Mouse (Mus musculus) heart, embryonic 14.5 days (tissue): ENCODE results near the gene Prrc2a. TPM values are rescaled to one million over a fixed set of nuclear protein-coding genes. Genes with fewer than 3 reads are reported as not detected.

Experiments
- ATAC-seq: fragments of 200-750 bp; cut with Nextera tagmentation; 2 replicates; pipeline ENCODE4 v1.8.0; 2017; ENCODE audit warnings: low read depth, moderate TSS enrichment; ENCODE audit not compliant: insufficient number of reproducible peaks, insufficient read depth, low FRiP score
- H3K27ac ChIP-seq, 2 experiments: fragments of 200-500 bp in 1 of 2; fragments of 300-500 bp in 1 of 2; sonication (generic) in 1 of 2; replicated peaks in 1 of 2; 2 replicates each; pipeline ENCODE4 v1.5.1; 2012 to 2014; ENCODE audit warnings: low read depth in 2 of 2, low read length in 2 of 2, control low read depth in 1 of 2, mild to moderate bottlenecking in 1 of 2, mixed read lengths in 1 of 2; ENCODE audit not compliant: control insufficient read depth in 1 of 2, insufficient read depth in 1 of 2
- H3K27me3 ChIP-seq: fragments of 300-500 bp; sonication (generic); 2 replicates; pipeline ENCODE4 v1.6.1; 2014; ENCODE audit warnings: mild to moderate bottlenecking, low read length, control low read depth; ENCODE audit not compliant: control insufficient read depth, insufficient read depth
- H3K36me3 ChIP-seq: fragments of 300-500 bp; sonication (generic); 2 replicates; pipeline ENCODE4 v1.6.1; 2014; ENCODE audit warnings: mild to moderate bottlenecking, control low read depth, low read length, mixed read lengths; ENCODE audit not compliant: control insufficient read depth, insufficient read depth
- H3K4me1 ChIP-seq, 2 experiments: fragments of 200-500 bp in 1 of 2; fragments of 300-500 bp in 1 of 2; sonication (generic) in 1 of 2; 2 replicates each; pipeline ENCODE4 v1.6.1; 2012 to 2014; ENCODE audit warnings: low read length in 2 of 2, control low read depth in 1 of 2, mixed read lengths in 1 of 2; ENCODE audit not compliant: control insufficient read depth in 2 of 2, insufficient read depth in 2 of 2
- H3K4me2 ChIP-seq: fragments of 300-500 bp; sonication (generic); 2 replicates; pipeline ENCODE4 v1.6.1; 2014; ENCODE audit warnings: mild to moderate bottlenecking, low read length
- H3K4me3 ChIP-seq, 2 experiments: fragments of 200-500 bp in 1 of 2; fragments of 300-500 bp in 1 of 2; sonication (generic) in 1 of 2; 2 replicates each; pipeline ENCODE4 v1.5.1; 2012 to 2014; ENCODE audit warnings: low read length in 2 of 2, mild to moderate bottlenecking in 2 of 2, control low read depth in 1 of 2, low read depth in 1 of 2, moderate library complexity in 1 of 2; ENCODE audit not compliant: control insufficient read depth in 1 of 2, insufficient read depth in 1 of 2
- H3K9ac ChIP-seq: fragments of 300-500 bp; sonication (generic); 2 replicates; pipeline ENCODE4 v1.6.1; 2014; ENCODE audit warnings: mild to moderate bottlenecking, low read length
- H3K9me3 ChIP-seq: fragments of 300-500 bp; sonication (generic); 2 replicates; pipeline ENCODE4 v1.6.1; 2016; ENCODE audit warnings: low read length, control low read depth; ENCODE audit not compliant: control insufficient read depth
- WGBS: fragments of 180-500 bp; shearing (Covaris S2); extraction: QIAGEN DNeasy Blood & Tissue Kit; methylation state at CpG from one replicate; pipeline ENCODE4 v1.1.7; 2014; 5-methylcytosine and 5-hydroxymethylcytosine counted together
- polyA plus RNA-seq: library from polyadenylated mRNA; unstranded; fragments of >200 nt; fragmentation: Nextera tagmentation; extraction: Ambion mirVana; gene quantifications from 2 replicates; pipeline ENCODE4 v1.2.1, GENCODE M21; 2014

Prrc2a gene
- polyA plus RNA-seq, 1 experiment from 2014 or later: 138 TPM

DNA sequence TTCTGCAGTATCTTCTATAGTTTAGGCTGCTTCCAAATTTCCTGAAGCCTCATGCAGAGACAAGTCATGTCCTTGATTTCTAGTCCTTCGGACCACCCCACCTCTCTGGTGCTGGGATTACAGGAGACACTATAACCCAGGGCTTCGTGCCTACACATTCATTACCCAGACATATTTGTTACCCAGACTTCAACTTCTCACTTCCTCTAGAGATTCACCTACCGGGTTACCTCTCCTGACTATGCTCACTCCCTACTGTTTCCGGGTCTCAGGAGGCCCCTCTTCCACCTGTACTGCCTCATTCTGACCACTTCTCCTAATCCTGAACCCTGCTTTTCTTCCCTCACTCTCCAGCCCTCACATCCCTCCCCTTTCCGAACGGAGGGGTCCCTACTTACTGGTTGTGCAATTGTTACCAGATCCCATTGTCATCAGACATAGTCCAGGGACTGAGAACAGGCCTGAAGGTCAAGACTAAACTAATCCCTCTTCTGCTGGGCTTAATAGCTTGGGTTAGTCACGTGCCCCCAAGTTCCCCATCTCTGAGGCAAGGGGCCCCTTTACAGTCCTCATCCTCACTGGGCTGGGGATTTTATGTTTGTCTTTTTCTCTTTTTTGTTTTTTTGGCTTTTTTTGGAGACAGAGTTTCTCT is 23.4 kb upstream of the Prrc2a start, which contains the start of gene Lst1:
Gene Lst1 (minus strand): TSS at position 481 of the 652 bp plus-strand sequence.
- no peak within 1 kb of the TSS for H3K4me3 ChIP-seq
- no peaks in the 10 kb centered on the region for H3K9me3 ChIP-seq
- peaks cover 0 to 3% of the 10 kb centered on the region in 2 experiments; a peak in 2 of 4 replicates for H3K4me1 ChIP-seq
- H3K36me3 ChIP-seq: no peaks in the 10 kb centered on the region
- H3K4me2 ChIP-seq: no peak within 1 kb of the TSS
- WGBS: 70% methylated on average over 7 of the region's 7 CpGs
- H3K27ac ChIP-seq: no peak within 1 kb of the TSS
- no peak within 1 kb of the TSS for H3K9ac ChIP-seq
- H3K27me3 ChIP-seq: no peaks in the 10 kb centered on the region
- ATAC-seq: no peak

GRCm38 (mm10) chr17:35187345-35187744 is 22.6 kb upstream of the Prrc2a start:
- 66% methylated on average over 4 of the region's 4 CpGs for WGBS
- Histone ChIP-seq H3K27me3 (no peaks in the 10 kb centered on the region), H3K4me3 (no peak overlapping the region), H3K36me3 (no peaks in the 10 kb centered on the region), H3K27ac (no peak overlapping the region), H3K9ac (no peak overlapping the region), H3K4me1 (peaks cover 0 to 3% of the 10 kb centered on the region in 2 experiments; a peak in 2 of 4 replicates), H3K4me2 (no peak overlapping the region), H3K9me3 (no peaks in the 10 kb centered on the region)
- no peak for ATAC-seq

DNA sequence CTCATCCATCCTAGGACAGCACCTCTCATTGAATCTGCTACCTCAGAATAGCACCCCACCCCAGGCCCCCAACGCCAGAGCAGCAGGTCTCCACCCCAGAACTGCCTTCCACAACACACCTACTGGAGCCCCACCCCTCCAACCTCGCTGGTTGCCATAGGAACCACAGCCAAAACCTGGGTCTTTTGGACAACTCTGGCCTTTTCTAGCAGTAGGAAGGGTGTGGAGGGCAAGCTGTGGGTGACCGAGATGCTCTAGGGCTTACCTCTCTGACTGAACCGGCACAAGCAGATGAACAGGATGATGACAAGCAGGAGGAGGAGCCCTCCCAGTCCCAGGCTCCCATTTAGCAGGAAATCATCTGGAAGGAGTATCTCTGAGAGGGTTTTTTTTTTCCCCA is 22.0 kb upstream of the Prrc2a start:
- Histone ChIP-seq H3K4me1 (peaks cover 0 to 3% of the 10 kb centered on the region in 2 experiments; a peak in 2 of 4 replicates), H3K27me3 (no peaks in the 10 kb centered on the region), H3K36me3 (no peaks in the 10 kb centered on the region), H3K4me2 (peak overlapping the region; percentile 70), H3K9me3 (no peaks in the 10 kb centered on the region), H3K9ac (peak overlapping the region; percentile 54; the same call in 1 of the 2 replicates), H3K27ac (peak overlapping the region in 1 of 2 experiments; percentile 57; a peak in 2 of 4 replicates), H3K4me3 (peak overlapping the region; percentile 17 to 49; a peak in 3 of 4 replicates)
- ATAC-seq: no peak
- 1% methylated on average over 4 of the region's 4 CpGs for WGBS

GRCm38 (mm10) chr17:35185639-35186611 is 21.2 kb upstream of the Prrc2a start:
- ATAC-seq: no peak
- WGBS: 4% methylated on average over 18 of the region's 18 CpGs
- Histone ChIP-seq H3K4me3 (peak overlapping the region; percentile 44 to 49), H3K27ac (peak overlapping the region; percentile 17 to 57), H3K4me1 (peaks cover 0 to 3% of the 10 kb centered on the region in 2 experiments; a peak in 2 of 4 replicates), H3K27me3 (no peaks in the 10 kb centered on the region), H3K9me3 (no peaks in the 10 kb centered on the region), H3K36me3 (no peaks in the 10 kb centered on the region), H3K9ac (peak overlapping the region; percentile 54), H3K4me2 (peak overlapping the region; percentile 70)

DNA sequence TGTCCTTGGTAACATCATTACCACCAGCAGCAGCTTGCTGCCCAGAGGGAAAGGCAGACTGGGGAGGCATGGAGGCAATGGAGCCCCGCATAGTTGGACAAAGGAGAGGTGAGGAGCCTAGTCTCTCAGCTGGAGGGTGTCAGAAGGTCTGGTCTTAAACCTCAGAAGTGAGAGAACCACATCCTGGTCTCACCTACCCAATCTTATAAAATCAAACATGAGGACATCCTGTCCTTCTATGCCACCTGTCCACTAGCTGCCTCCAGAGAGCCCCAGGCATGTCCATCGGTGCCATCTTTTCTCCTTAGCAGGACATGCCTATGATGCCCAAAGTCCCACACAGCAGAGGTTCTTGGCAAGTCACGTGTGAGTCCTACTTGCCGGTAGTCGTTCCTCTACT is 15.4 kb upstream of the Prrc2a start:
- no peak overlapping the region for H3K9ac ChIP-seq
- H3K27me3 ChIP-seq: no peaks in the 10 kb centered on the region
- no peaks in the 10 kb centered on the region for H3K36me3 ChIP-seq
- no peak for ATAC-seq
- H3K9me3 ChIP-seq: no peaks in the 10 kb centered on the region
- no peaks in the 10 kb centered on the region for H3K4me1 ChIP-seq
- H3K27ac ChIP-seq: no peak overlapping the region
- 76% methylated on average over 5 of the region's 5 CpGs for WGBS
- H3K4me3 ChIP-seq: no peak overlapping the region
- H3K4me2 ChIP-seq: no peak overlapping the region

DNA sequence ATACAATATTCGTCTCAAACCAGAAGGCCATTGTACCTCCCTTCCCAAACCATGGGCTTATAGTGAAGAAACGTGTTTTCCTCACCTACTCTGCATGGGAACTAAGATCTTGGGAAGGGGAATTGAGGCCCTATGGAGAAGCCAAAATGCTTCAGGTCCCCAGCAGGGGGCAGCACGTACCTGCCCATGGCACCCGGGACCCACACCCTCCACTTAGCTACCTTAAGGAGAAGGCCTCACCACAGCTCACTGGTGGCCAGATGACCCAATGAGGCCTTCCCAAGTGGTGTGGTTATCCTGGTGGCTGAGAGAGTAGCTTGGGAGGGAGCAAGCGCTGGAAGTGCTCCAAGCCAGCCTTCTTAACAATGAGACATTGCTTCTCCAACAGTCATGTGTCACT is 13.8 kb upstream of the Prrc2a start:
- Histone ChIP-seq H3K9me3 (no peaks in the 10 kb centered on the region), H3K4me2 (no peak overlapping the region), H3K4me1 (no peaks in the 10 kb centered on the region), H3K27me3 (no peaks in the 10 kb centered on the region), H3K9ac (no peak overlapping the region), H3K4me3 (no peak overlapping the region), H3K36me3 (no peaks in the 10 kb centered on the region), H3K27ac (no peak overlapping the region)
- peak; percentile 29; the same call in 1 of the 2 replicates for ATAC-seq
- 15% methylated on average over 5 of the region's 5 CpGs for WGBS

GRCm38 (mm10) chr17:35175968-35176367 is 11.3 kb upstream of the Prrc2a start, which contains the start of gene Aif1:
Gene Aif1 (minus strand): TSS chr17:35176068.
- H3K9ac ChIP-seq: no peak within 1 kb of the TSS
- no peak within 1 kb of the TSS for H3K27ac ChIP-seq
- no peak within 1 kb of the TSS for H3K4me2 ChIP-seq
- no peaks in the 10 kb centered on the region; a peak in 1 of 4 replicates for H3K4me1 ChIP-seq
- no peaks in the 10 kb centered on the region for H3K9me3 ChIP-seq
- H3K36me3 ChIP-seq: no peaks in the 10 kb centered on the region
- no peak within 1 kb of the TSS for H3K4me3 ChIP-seq
- 63% methylated on average over 2 of the region's 2 CpGs for WGBS
- no peak for ATAC-seq
- H3K27me3 ChIP-seq: no peaks in the 10 kb centered on the region
